Mouse (Mus musculus) 416B (cell line): ENCODE data around the gene Skap1.

Experiments used
- DNase-seq: peaks from one replicate; pipeline ENCODE4 v3.0.0; 2011; ENCODE audit warnings: low read depth

Skap1 gene

GRCm38 (mm10) chr11:96781425-96781824 lies 317.0 kb downstream of the Skap1 start:
- peak; percentile 64 for DNase-seq

- peak; percentile 81 for DNase-seq
These were observed 320.5 kb downstream of the Skap1 start for GRCm38 (mm10) chr11:96784847-96785246.

- no peak for DNase-seq
These were observed 322.5 kb downstream of the Skap1 start for GRCm38 (mm10) chr11:96786731-96787450.

GRCm38 (mm10) chr11:96788871-96789795 lies 324.7 kb downstream of the Skap1 start, which contains the start of gene Cbx1:
Cbx1 (plus strand) TSS chr11:96789127.
- peak; percentile 90 for DNase-seq

GRCm38 (mm10) chr11:96789990-96790389 lies 325.6 kb downstream of the Skap1 start:
- peak; percentile 61 for DNase-seq

GRCm38 (mm10) chr11:96790681-96791080 lies 326.3 kb downstream of the Skap1 start:
- DNase-seq = no peak

- no peak for DNase-seq
These were observed 331.1 kb downstream of the Skap1 start for GRCm38 (mm10) chr11:96795491-96795890.

- no peak for DNase-seq
These were observed 331.7 kb downstream of the Skap1 start for GRCm38 (mm10) chr11:96796081-96796480.

- peak; percentile 78 for DNase-seq
These were observed 332.2 kb downstream of the Skap1 start for GRCm38 (mm10) chr11:96796586-96796985.

- DNase-seq = no peak
These were observed 335.1 kb downstream of the Skap1 start for GRCm38 (mm10) chr11:96799511-96799910.

- DNase-seq = no peak
These were observed 341.2 kb downstream of the Skap1 start for GRCm38 (mm10) chr11:96805606-96806005.

GRCm38 (mm10) chr11:96808066-96808465 lies 343.7 kb downstream of the Skap1 start:
- DNase-seq = peak; percentile 29
